Mouse (Mus musculus) v-Abl transformed pro-B cells (cell line): ENCODE measurements around the gene Susd4.

Experiments used
- in situ Hi-C, 2 experiments: fragments of 400-800 bp; cut with MboI; formaldehyde crosslinking; loops; one replicate each; pipeline ENCODE4 v1.15.1; 2025; ENCODE audit not compliant: unreplicated experiment in 2 of 2

Gene Susd4

DNA sequence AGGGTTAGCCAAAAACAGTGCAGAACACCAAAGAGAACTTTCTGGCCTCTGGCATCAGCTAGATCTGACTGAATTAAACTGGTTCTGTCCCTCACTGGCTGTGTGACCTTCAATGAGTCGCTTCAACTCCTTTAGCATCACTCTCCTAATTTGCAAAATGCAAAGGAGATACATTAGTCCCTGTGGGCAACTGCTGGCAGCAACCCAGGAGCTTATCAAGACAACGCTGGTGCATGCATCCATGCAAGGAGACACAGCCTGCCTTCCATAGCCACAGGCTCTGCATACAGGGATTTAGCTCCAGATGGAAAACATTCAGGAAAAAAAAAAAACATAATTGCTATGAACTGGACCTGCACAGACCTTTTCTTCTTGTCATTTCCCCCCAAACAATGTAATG, 148.9 kb downstream of the Susd4 start:
- in situ Hi-C loops: no loop called here

DNA sequence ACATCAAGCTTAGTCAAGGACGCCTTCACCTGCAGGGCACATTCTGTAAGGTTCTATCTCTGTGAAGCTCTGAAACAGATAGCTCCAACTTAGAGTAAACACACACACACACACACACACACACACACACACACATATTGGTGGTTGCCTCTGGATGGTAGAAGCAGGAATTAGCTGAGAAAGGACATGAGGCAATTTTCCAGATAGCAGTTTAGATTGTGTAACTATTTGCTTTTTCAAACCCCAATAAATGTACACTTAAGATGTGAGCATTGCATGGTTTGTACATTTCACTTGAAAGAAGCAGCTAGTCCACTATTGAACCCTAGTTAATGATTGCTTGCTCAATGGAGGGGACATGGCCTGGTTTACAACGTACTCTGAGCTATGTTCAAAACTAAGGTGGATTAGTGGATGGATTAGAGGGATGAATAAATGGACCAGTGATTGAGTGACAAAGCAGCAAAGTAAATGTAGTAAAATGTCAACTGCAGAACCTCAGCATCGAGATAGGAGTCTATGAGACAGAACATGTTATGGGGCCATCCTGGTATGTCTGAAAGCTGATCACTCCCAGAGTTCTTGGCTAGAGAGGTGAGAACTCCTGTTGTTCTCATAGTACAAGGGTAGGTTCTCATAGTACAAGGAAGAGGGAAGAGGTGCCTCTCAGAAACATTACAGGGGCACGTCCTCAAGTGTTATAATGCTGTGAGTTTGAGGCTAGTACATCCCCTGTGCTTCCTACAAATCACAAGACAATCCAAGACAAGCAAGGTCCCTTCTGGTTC, 150.7 kb downstream of the Susd4 start:
- in situ Hi-C loops: no loop called here

DNA sequence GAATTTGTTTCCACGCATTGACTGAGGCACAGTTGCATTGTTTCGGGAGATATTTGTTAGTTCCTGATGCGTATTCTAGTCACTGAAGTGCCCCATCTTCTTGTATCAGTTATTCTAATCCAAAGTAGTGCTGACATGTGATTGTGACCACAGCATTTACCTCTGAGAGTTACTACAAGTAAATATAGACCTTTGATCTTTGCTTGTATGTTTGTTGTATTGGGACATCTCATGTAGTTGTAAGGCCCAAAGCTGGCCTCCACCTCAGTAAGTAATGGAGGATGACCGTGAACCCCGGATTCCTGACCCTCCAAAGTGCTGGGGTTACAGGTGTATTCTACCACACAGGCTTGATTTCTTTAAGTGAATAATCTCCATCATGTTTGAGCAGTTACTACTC, 152.5 kb downstream of the Susd4 start:
- in situ Hi-C loops: no loop called here

DNA sequence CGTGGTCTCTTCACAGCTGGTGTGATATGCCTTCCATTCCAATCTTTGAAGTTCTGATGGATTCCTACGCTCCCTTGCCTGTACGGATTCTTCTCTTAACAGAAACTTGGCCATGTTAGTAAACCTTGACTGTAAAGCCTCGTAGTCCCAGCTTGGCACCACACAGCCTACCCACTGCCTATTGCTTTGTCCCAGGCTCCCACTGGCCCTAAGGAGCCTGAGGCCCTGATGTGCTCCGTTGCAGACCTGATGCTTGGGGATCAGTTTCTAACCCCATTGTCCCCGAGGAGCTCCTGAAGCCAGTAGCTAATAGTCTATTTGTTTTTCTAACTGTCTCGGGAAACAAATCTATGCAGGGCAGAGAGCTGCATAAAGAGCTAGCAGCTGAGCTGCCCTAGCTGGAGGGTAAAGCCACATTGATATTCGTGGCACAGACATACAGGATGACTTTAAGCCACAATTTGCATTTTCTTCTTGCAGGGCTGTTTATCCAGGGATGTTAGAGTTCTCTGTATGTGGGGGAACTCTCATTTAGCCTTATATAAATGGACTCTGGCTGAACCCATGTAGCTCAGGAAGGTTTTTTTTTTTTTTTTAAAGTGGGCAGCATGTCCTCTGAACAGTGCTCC, 155.2 kb downstream of the Susd4 start:
- in situ Hi-C loops: no loop called here

DNA sequence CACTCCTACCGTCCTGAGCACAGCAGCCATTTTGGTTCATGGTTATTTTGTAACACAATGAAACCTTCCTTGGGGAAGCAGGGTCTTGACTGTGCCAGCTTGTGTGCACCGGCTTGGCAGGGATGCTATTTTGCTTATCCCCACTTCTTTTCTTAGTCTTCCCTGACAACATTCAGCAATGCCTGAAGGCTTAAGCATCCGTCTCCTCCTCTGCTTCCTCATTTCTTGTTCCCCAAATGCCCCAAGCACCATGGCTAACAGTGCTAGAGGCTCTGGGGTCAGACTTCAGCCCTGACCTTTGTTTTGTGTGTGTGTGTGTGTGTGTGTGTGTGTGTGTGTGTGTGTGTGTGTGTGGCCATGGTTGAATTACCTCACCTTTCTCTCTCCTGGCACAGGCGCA, 159.2 kb downstream of the Susd4 start:
- in situ Hi-C loops: no loop called here

DNA sequence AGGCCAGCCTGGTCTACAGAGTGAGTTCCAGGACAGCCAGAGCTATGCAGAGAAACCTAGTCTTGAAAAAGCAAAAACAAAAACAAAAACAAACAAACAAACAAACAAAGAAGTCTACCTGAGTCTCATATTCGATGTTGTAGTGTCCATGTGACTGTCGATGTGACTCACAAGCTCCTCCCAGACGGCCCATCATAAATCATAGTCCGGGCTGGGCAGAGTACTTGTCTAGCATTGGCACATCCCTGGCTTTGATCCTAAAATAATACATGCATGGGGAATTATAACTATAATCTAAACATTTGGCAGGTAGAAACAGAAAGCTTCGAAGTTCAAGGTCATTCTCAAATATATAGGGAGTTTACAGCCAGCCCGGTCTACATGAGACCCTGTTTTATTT, 162.8 kb downstream of the Susd4 start:
- in situ Hi-C loops: no loop called here

DNA sequence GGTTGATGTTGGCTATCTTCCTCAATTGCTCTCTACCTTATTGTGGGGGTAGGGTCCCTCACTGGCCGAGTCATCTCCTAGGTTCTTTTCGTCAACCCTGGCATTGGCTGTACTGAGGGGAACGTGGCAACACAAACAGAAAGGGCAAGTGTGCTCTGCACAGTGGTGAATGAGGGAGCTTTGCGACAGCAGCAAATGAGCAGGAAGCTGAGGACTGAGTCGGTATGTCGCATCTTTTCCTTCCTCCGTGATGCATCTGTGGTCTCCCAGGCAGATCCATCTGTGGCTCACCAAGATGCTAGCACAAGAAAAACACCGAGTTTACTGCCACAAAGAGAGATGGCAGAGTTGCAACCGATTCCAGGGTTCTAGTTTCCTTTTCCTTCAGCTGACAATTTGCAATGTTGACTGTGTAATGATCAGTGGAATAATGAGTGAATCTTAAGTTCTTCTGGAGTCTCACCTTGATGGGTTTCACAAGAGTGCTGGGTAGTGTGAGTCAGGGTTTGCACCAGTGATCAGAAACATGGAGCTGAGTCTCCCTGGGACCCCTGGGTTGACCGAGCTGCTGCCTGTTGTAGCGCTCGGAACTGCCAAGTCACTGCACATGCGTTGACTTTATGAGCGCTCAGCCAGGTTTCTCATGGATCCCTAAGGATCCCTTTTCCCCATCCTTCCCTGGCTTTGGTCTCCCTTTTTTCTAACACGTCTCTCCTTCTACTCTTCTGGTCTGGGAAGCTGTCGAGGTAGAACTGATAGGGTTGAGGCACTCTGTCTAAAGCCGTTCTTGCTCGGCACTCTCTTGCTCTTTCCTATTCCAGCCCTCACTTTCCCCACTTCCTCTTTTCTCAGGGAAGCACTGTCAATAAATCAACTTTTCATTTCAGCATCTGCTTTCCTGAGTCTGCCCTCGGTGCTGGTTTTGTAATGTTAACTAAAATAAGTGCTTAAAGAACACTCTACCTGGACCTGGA, 164.5 kb downstream of the Susd4 start:
- in situ Hi-C loops: no loop called here

DNA sequence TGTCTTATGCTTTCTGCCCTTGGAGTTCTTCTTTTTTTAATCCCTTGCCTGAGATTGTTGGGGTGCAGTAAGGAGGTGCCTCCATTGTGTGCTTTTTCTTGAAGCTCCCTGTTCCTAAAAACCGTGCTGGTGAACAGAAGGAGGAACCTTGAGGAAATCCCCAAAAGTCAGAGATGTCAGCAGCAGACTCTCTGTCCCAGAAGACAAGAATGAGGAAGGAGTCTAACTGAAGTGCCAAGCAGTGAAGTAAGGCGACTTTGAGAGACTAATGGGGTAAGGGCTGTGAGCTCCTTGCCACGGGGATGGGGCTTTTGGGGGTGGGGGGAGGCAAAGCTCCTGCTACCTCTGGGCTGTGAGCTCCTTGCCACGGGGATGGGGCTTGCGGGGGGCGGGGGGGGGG, 171.8 kb downstream of the Susd4 start:
- in situ Hi-C loops: no loop called here

DNA sequence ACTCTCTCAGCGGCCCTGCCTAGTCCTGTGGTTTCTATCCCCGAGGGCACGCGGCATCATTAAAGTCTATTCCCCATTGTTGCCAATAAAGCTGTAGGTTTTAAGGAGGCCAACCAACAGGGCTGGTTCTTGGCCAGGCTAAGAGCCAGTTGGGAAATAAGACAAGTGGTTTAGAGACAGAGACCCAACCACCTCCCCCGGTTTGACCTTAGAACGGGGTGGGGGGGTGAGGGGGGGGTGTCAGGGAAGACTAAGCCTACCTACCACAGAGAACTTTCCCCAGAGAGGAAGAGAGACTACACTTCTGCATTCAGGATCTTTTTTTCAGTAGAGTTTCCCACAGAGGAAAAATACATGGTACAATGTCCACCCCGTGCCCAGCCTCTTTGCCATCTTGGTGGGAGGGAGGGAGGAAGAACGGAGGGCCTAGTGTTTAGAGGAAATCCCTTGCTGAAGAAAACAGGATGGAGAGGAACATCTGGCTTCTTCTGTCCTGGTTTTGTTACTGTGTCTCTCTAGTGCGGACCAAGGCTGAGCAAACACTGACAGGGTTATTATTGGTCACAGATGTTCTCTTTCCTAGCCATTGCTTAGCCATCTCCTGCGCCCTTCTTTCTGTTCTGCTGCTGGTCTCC, 173.9 kb downstream of the Susd4 start:
- in situ Hi-C loops: no loop called here

DNA sequence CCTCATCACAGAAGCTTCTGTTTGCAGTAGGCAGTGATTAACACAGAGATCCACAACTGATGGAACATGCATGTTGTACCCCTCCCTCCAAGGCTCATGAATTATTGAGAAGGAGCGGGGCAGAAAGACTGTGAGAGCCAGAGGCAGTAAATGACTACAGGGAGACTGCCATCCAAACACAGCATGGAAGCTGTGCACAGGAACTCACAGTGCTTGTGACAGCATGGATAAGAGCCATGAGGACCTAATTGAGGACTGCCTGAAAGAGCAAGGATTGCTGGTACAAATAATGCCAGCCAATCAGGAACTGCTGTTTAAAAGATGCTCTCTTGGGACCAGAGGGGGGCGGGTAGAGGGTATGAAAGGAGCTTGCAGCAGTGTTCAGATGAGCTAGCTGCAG, 178.3 kb downstream of the Susd4 start:
- in situ Hi-C loops: no loop called here

DNA sequence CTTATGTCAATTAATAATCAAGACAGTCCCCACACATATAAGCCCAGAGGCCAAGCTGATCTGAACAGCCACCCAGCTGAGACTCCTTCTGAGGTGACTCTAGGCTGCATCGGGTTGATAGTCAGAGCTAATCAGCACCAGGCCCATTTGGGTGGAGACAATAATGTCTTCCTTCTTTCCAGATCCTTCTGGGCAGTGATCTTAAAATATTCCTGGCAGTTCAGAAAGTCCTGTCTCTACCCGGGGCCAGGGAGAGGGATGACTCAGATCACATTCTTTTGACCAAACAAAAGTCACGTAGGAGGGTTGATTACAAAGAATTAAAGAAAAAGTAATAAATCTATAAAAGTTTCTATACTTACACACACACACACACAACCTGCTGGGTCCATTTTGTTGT, 180.3 kb downstream of the Susd4 start:
- in situ Hi-C loops: no loop called here

DNA sequence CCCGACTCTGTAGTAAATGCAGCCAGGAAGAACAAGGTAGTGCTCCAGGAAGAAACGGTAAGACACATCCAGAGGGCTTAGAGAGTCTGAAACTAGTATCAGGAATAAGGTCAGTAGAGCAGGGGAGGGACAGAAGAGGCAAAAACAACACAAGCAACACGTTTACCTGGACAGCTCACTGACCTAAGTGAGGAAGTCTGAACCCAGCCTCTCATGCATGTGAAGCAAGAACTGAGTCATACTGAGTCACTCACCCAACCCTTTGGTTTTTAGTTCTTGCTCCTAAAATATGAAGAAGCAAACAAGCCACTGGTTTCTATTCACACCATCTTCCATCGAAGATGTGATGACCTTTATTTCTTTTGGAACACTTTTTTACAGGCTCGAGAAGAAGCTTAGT, 181.0 kb downstream of the Susd4 start:
- in situ Hi-C loops: no loop called here

DNA sequence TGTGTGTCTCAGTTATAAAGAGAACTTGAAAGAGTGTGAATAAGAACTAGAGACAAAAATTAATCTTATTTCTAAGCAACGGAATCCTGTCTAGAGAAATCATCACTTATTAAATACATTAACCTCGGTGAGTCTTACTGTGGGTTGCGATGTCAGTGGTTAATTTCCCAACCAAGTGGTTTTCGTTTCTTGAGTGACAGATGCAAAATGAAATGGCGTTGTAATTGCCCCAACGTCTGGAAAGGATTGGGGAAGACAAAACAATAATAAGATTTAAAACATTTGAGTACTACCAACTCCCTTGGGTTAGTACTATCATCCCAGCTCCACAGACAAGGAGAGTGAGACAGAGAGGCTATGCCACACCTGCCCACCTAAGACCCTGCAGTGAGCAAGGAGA, 181.9 kb downstream of the Susd4 start:
- in situ Hi-C loops: no loop called here
